Mouse (Mus musculus): ENCODE measurements around the gene Rab3gap2. TPM values are rescaled to one million over a fixed set of nuclear protein-coding genes. Genes with fewer than 3 reads are reported as not detected.
"Not testable (repeated sequence)": the region's sequence is repeated elsewhere in the genome, so short reads cannot be mapped to it uniquely, and the experiment has no call there.

Rab3gap2 gene
- polyA plus RNA-seq, 2 experiments = 26.3 to 36.9 TPM

DNA sequence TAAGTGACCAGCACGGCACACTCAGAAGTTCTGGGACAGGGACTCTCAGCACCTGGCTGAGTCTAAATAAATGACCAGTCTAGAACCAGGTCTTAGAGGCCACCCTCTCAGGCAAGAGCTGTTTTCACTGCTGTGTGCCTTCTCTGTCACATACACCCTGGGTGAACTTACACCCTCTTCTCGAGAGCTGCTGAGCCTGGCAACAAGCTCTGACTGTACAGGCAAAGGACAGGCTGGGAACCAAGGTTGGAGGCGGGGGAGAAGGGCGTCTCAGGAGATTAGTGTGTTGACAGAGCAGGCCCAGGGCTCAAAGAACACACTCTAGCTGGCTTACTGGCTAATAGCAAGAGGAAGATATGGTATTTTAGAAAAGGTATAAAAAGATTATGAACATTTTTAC lies 105.0 kb downstream of the Rab3gap2 start:
- H3K36me3 ChIP-seq (ENCODE audit: control insufficient read depth, insufficient read depth, low read length) = peaks cover 49% of the 10 kb centered on the region
- no peak for ATAC-seq (ENCODE audit: low FRiP score, low read depth)

GRCm38 (mm10) chr1:185311949-185312348 lies 108.0 kb downstream of the Rab3gap2 start:
- DNase-seq (ENCODE audit: low spot score) = no peak
- ATAC-seq (ENCODE audit: low FRiP score, low read depth) = no peak
- Histone ChIP-seq H3K4me3 (replicated peaks; ENCODE audit: low read length) (no peak overlapping the region), H3K36me3 (ENCODE audit: control insufficient read depth, insufficient read depth, low read length) (peaks cover 61% of the 10 kb centered on the region), H3K4me2 (replicated peaks; ENCODE audit: low read depth, low read length, severe bottlenecking) (no peak overlapping the region), H3K4me1 (ENCODE audit: control insufficient read depth, insufficient read depth, low read length) (no peaks in the 10 kb centered on the region), H3K9me3 (ENCODE audit: control insufficient read depth, low read length) (peaks cover under 1% of the 10 kb centered on the region; the same call in 1 of the 2 replicates), H3K27me3 (ENCODE audit: control insufficient read depth, insufficient read depth, low read length) (no peaks in the 10 kb centered on the region), H3K9ac (ENCODE audit: low read depth, low read length, severe bottlenecking) (no peak overlapping the region), H3K27ac (replicated peaks; ENCODE audit: low read depth, low read length) (no peak overlapping the region)
- 91% methylated on average over 9 of the region's 9 CpGs for WGBS
- no peak for TF ChIP-seq POLR2A (IDR thresholded peaks at IDR 0.05; ENCODE audit: borderline replicate concordance, extremely low read depth, insufficient read depth, insufficient read length)

More for the DNA sequence above, 105.0 kb downstream of the Rab3gap2 start:
- Histone ChIP-seq H3K4me2 (replicated peaks; ENCODE audit: low read depth, low read length, severe bottlenecking) (no peak overlapping the region), H3K9ac (ENCODE audit: low read depth, low read length, severe bottlenecking) (no peak overlapping the region), H3K27me3 (ENCODE audit: control insufficient read depth, insufficient read depth, low read length) (no peaks in the 10 kb centered on the region), H3K27ac (replicated peaks; ENCODE audit: low read depth, low read length) (no peak overlapping the region), H3K4me1 (ENCODE audit: control insufficient read depth, insufficient read depth, low read length) (no peaks in the 10 kb centered on the region), H3K9me3 (ENCODE audit: control insufficient read depth, low read length) (peaks cover 6% of the 10 kb centered on the region; the same call in 1 of the 2 replicates), H3K4me3 (replicated peaks; ENCODE audit: low read length) (no peak overlapping the region)
- WGBS = 82% methylated on average over 4 of the region's 4 CpGs
- DNase-seq (ENCODE audit: low spot score) = no peak
- TF ChIP-seq POLR2A (IDR thresholded peaks at IDR 0.05; ENCODE audit: borderline replicate concordance, extremely low read depth, insufficient read depth, insufficient read length) = no peak

DNA sequence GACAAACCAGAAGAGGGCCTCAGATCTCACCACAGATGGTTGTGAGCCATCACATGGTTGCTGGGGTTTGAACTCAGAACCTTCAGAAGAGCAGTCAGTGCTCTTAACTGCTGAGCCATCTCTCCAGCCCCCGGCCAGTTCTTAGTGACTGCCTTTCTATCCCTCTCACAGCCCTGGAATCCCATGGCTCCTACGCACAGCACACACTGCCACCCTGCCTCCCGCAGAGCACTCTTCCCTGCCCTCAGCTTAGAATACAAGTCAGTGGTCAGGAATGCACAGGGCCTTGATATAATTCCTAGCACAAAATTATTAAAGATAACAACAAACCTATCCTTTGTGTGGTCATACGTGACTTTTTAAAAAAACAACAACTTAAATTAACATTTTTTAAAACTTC lies 110.6 kb downstream of the Rab3gap2 start:
- no peak for TF ChIP-seq POLR2A (IDR thresholded peaks at IDR 0.05; ENCODE audit: borderline replicate concordance, extremely low read depth, insufficient read depth, insufficient read length)
- no peak for ATAC-seq (ENCODE audit: low FRiP score, low read depth)
- DNase-seq (ENCODE audit: low spot score) = no peak
- Histone ChIP-seq H3K36me3 (ENCODE audit: control insufficient read depth, insufficient read depth, low read length) (peaks cover 60% of the 10 kb centered on the region), H3K27me3 (ENCODE audit: control insufficient read depth, insufficient read depth, low read length) (no peaks in the 10 kb centered on the region), H3K27ac (replicated peaks; ENCODE audit: low read depth, low read length) (no peak overlapping the region), H3K4me1 (ENCODE audit: control insufficient read depth, insufficient read depth, low read length) (no peaks in the 10 kb centered on the region), H3K4me3 (replicated peaks; ENCODE audit: low read length) (no peak overlapping the region), H3K9me3 (ENCODE audit: control insufficient read depth, low read length) (no peaks in the 10 kb centered on the region), H3K9ac (ENCODE audit: low read depth, low read length, severe bottlenecking) (no peak overlapping the region), H3K4me2 (replicated peaks; ENCODE audit: low read depth, low read length, severe bottlenecking) (no peak overlapping the region)
- 95% methylated on average over 4 of the region's 4 CpGs for WGBS

DNA sequence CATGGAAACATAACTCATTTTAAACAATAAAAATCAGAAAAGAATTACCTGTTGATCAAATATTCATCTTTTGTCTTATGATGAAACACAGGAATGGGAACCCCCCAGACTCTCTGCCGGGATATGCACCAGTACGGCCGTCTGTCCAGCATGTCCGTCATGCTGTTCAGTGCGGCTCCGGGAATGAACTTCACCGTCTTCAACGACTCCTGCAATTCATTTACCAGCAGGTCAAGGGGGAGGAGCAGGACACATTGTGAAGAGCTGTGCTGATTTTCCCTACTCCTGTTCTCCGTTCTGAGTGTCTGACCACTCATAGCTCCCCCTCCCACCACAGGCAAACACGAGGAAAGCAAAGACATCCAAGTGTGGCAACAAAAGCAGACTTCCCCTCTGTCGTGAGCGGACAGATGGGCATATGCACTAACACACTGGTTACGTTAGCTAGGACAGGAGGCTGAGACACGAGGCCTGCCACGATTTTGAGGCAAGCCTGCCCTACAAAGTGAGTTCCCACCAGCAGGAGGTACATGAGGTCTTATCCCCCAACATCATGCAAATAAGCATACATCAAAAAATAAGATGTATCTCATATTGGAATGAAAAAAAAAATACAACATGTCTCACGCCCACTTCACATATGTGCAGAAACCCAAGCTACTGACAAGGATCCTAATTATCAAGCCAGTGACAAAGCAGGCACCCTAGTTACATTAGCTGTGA lies 112.1 kb downstream of the Rab3gap2 start:
- H3K36me3 ChIP-seq (ENCODE audit: control insufficient read depth, insufficient read depth, low read length) = peaks cover 73% of the 10 kb centered on the region
- TF ChIP-seq POLR2A (IDR thresholded peaks at IDR 0.05; ENCODE audit: borderline replicate concordance, extremely low read depth, insufficient read depth, insufficient read length) = no peak

GRCm38 (mm10) chr1:185327754-185328345 lies 123.9 kb downstream of the Rab3gap2 start:
- peak overlapping the region; percentile 98 for H3K4me3 ChIP-seq (replicated peaks; ENCODE audit: low read length)
- peaks cover 38% of the 10 kb centered on the region for H3K36me3 ChIP-seq (ENCODE audit: control insufficient read depth, insufficient read depth, low read length)
- H3K9me3 ChIP-seq (ENCODE audit: control insufficient read depth, low read length); DNase-seq (ENCODE audit: low spot score); H3K4me1 ChIP-seq (ENCODE audit: control insufficient read depth, insufficient read depth, low read length); H3K9ac ChIP-seq (ENCODE audit: low read depth, low read length, severe bottlenecking); H3K27me3 ChIP-seq (ENCODE audit: control insufficient read depth, insufficient read depth, low read length); H3K27ac ChIP-seq (replicated peaks; ENCODE audit: low read depth, low read length); ATAC-seq (ENCODE audit: low FRiP score, low read depth): not testable (repeated sequence)
- 71% methylated on average over 3 of the region's 3 CpGs for WGBS
- peak overlapping the region; percentile 72 for H3K4me2 ChIP-seq (replicated peaks; ENCODE audit: low read depth, low read length, severe bottlenecking)

More for the DNA sequence above, 112.1 kb downstream of the Rab3gap2 start:
- H3K4me1 ChIP-seq (ENCODE audit: control insufficient read depth, insufficient read depth, low read length) = no peaks in the 10 kb centered on the region
- DNase-seq (ENCODE audit: low spot score) (no peak), ATAC-seq (ENCODE audit: low FRiP score, low read depth) (no peak)
- no peak overlapping the region for H3K27ac ChIP-seq (replicated peaks; ENCODE audit: low read depth, low read length)
- H3K27me3 ChIP-seq (ENCODE audit: control insufficient read depth, insufficient read depth, low read length) = no peaks in the 10 kb centered on the region
- no peak overlapping the region for H3K9ac ChIP-seq (ENCODE audit: low read depth, low read length, severe bottlenecking)
- no peak overlapping the region for H3K4me2 ChIP-seq (replicated peaks; ENCODE audit: low read depth, low read length, severe bottlenecking)
- H3K9me3 ChIP-seq (ENCODE audit: control insufficient read depth, low read length) = no peaks in the 10 kb centered on the region
- H3K4me3 ChIP-seq (replicated peaks; ENCODE audit: low read length) = no peak overlapping the region
- WGBS = 89% methylated on average over 16 of the region's 16 CpGs
